Comparison of ENCODE assay signal across 10 mouse cellular contexts in genomic region chr9:21450270-21450669, GRCm38 (mm10). TPM values are rescaled to one million over a fixed set of nuclear protein-coding genes. Genes with fewer than 3 reads are reported as not detected.
DNase-seq lines count a peak whose midpoint lies in the region; ATAC-seq lines count a peak whose summit lies in the region.
"Had no signal": no experiment of that assay in that cellular context is flagged by ENCODE, and none has a peak within 500 bp of the region (broad histone marks: within the 10 kb centered on the region; RNA-seq: fewer than 3 reads in every experiment).

No protein-coding gene starts in this region.

- H3K36me3 ChIP-seq in heart, embryonic 12.5 days = peaks cover 10% of the 10 kb centered on the region
- no peaks in the 10 kb centered on the region for H3K36me3 ChIP-seq in lung, embryonic 15.5 days
- H3K36me3 ChIP-seq: embryonic facial prominence, embryonic 12.5 days had no signal

- no peak overlapping the region for H3K4me2 ChIP-seq in heart, embryonic 12.5 days
- no peak overlapping the region for H3K4me2 ChIP-seq in lung, embryonic 15.5 days
- H3K4me2 ChIP-seq: embryonic facial prominence, embryonic 12.5 days; hindbrain, embryonic 13.5 days had no signal

- H3K9me3 ChIP-seq in heart, embryonic 12.5 days (replicated peaks) = no peaks in the 10 kb centered on the region
- no peaks in the 10 kb centered on the region for H3K9me3 ChIP-seq in lung, embryonic 15.5 days
- H3K9me3 ChIP-seq: embryonic facial prominence, embryonic 12.5 days; hindbrain, embryonic 13.5 days had no signal

- H3K4me3 ChIP-seq in heart, embryonic 12.5 days = no peak overlapping the region
- no peak overlapping the region for H3K4me3 ChIP-seq in brown adipose tissue, adult 24 weeks (ENCODE audit: insufficient read depth, low read depth, low read length)
- no peak overlapping the region for H3K4me3 ChIP-seq in lung, embryonic 15.5 days
- H3K4me3 ChIP-seq: embryonic facial prominence, embryonic 12.5 days; hindbrain, embryonic 13.5 days had no signal

- intact Hi-C loops in heart, postnatal 14 days (cut with DNase I) = no loop called here

- 51% methylated on average over 3 of the region's 3 CpGs for WGBS in heart, embryonic 12.5 days
- 56% methylated on average over 3 of the region's 3 CpGs for WGBS in lung, embryonic 15.5 days

- ATAC-seq in heart, embryonic 12.5 days (ENCODE audit: insufficient number of reproducible peaks, low FRiP score) = no peak
- ATAC-seq in lung, embryonic 15.5 days (ENCODE audit: borderline replicate concordance, extremely low read depth, low FRiP score, low TSS enrichment) = no peak
- ATAC-seq: forebrain, postnatal 0 days had no signal

- 0 out of 2 replicates have a peak overlapping the region, but pooled peaks have one; percentile 24 for H3K27ac ChIP-seq in heart, embryonic 12.5 days (ENCODE audit: poor library complexity, severe bottlenecking)
- H3K27ac ChIP-seq in brown adipose tissue, adult 24 weeks (replicated peaks; ENCODE audit: low read depth, low read length) = peak overlapping the region; percentile 32
- peak overlapping the region; percentile 41; the same call in 1 of the 2 replicates for H3K27ac ChIP-seq in lung, embryonic 15.5 days
- H3K27ac ChIP-seq: embryonic facial prominence, embryonic 12.5 days; hindbrain, embryonic 13.5 days had no signal

- no peaks in the 10 kb centered on the region for H3K27me3 ChIP-seq in heart, embryonic 12.5 days (replicated peaks)
- H3K27me3 ChIP-seq in lung, embryonic 15.5 days = no peaks in the 10 kb centered on the region
- H3K27me3 ChIP-seq: embryonic facial prominence, embryonic 12.5 days; hindbrain, embryonic 13.5 days had no signal

- peaks cover 43% of the 10 kb centered on the region for H3K4me1 ChIP-seq in heart, embryonic 12.5 days (replicated peaks)
- H3K4me1 ChIP-seq in brown adipose tissue, adult 24 weeks (ENCODE audit: control insufficient read depth, insufficient read depth, insufficient read length, low read length) = peaks cover 53% of the 10 kb centered on the region
- peaks cover 28% of the 10 kb centered on the region for H3K4me1 ChIP-seq in lung, embryonic 15.5 days
- H3K4me1 ChIP-seq: embryonic facial prominence, embryonic 12.5 days had no signal

- no peak for DNase-seq in heart, postnatal 14 days
- DNase-seq in CD4-positive helper T cell, adult 2 months (ENCODE audit: low read depth, low spot score) = peak; percentile 38
- no peak for DNase-seq in cerebellum, postnatal 4 days (ENCODE audit: low spot score in 2 of 2)
- no peak for DNase-seq in urinary bladder, adult 18-20 months (ENCODE audit: low spot score in 2 of 2)
- DNase-seq: forebrain, postnatal 0 days had no signal

- no peak overlapping the region for H3K9ac ChIP-seq in heart, embryonic 12.5 days
- H3K9ac ChIP-seq in lung, embryonic 15.5 days = no peak overlapping the region
- H3K9ac ChIP-seq: embryonic facial prominence, embryonic 12.5 days; forebrain, postnatal 0 days; hindbrain, embryonic 13.5 days had no signal

RNA-seq across cellular contexts. Expression of gene Dnm2, which starts 25.6 kb away (rescaled TPM):
- polyA plus RNA-seq in heart, embryonic 12.5 days (2016; fragmentation: Nextera tagmentation; extraction: Ambion mirVana) = 83.8 and 87.2 TPM in 2 replicates
- 10 to 100 TPM; 78.3 to 81.6 TPM for total RNA-seq in heart, postnatal 14 days (2021)
- polyA plus RNA-seq in brown adipose tissue, adult 24 weeks (2012; ENCODE audit: insufficient read depth, insufficient read length, missing spikeins) = 39.0 and 48.4 TPM in 2 replicates
- polyA plus RNA-seq in lung, embryonic 15.5 days (2015; fragmentation: Nextera tagmentation; extraction: Ambion mirVana) = 73.6 and 77.4 TPM in 2 replicates

RNA-seq across cellular contexts. Expression of gene Qtrt1, which starts 38.6 kb away (rescaled TPM):
- polyA plus RNA-seq in heart, embryonic 12.5 days (2016; fragmentation: Nextera tagmentation; extraction: Ambion mirVana) = 23.0 and 25.4 TPM in 2 replicates
- 10 to 100 TPM in 1 of 2 experiments, 1 to 10 TPM in 1; 8.5 to 11.2 TPM for total RNA-seq in heart, postnatal 14 days (2021)
- 8.0 and 11.1 TPM in 2 replicates for polyA plus RNA-seq in brown adipose tissue, adult 24 weeks (2012; ENCODE audit: insufficient read depth, insufficient read length, missing spikeins)
- polyA plus RNA-seq in lung, embryonic 15.5 days (2015; fragmentation: Nextera tagmentation; extraction: Ambion mirVana) = 42.4 and 43.7 TPM in 2 replicates

RNA-seq across cellular contexts. Expression of gene Tmed1, which starts 59.8 kb away (rescaled TPM):
- polyA plus RNA-seq in heart, embryonic 12.5 days (2016; fragmentation: Nextera tagmentation; extraction: Ambion mirVana) = 89.4 and 92.3 TPM in 2 replicates
- total RNA-seq in heart, postnatal 14 days (2021) = 10 to 100 TPM; 40.7 to 44.5 TPM
- polyA plus RNA-seq in brown adipose tissue, adult 24 weeks (2012; ENCODE audit: insufficient read depth, insufficient read length, missing spikeins) = 19.3 and 24.6 TPM in 2 replicates
- 119 and 123 TPM in 2 replicates for polyA plus RNA-seq in lung, embryonic 15.5 days (2015; fragmentation: Nextera tagmentation; extraction: Ambion mirVana)
